Mouse (Mus musculus) lung, embryonic 16.5 days (tissue): ENCODE data around the gene Kif14. TPM values are rescaled to one million over a fixed set of nuclear protein-coding genes. Genes with fewer than 3 reads are reported as not detected.

Experiments
- polyA plus RNA-seq: library from polyadenylated mRNA; unstranded; fragments of >200 nt; fragmentation: Nextera tagmentation; extraction: Ambion mirVana; gene quantifications from 2 replicates; pipeline ENCODE4 v1.2.1, GENCODE M21; 2015

Gene Kif14
- polyA plus RNA-seq, 1 experiment from 2014 or later = 5.6 TPM

Other genes with a start within 250 kb of the Kif14 start
- gene Inava, start 232.1 kb upstream of the Kif14 start, polyA plus RNA-seq = 15.2 and 15.3 TPM in 2 replicates
- not detected in 2 replicates for gene Gpr25, start 205.5 kb upstream of the Kif14 start, polyA plus RNA-seq
- gene Camsap2, start 120.2 kb upstream of the Kif14 start, polyA plus RNA-seq = 9.3 and 9.6 TPM in 2 replicates
- gene Ddx59, start 51.1 kb upstream of the Kif14 start, polyA plus RNA-seq = 16.7 and 17.2 TPM in 2 replicates
- 19.1 and 22.1 TPM in 2 replicates for gene Zfp281, start 158.6 kb downstream of the Kif14 start, polyA plus RNA-seq